Mouse (Mus musculus) heart, postnatal 0 days (tissue): ENCODE measurements around the gene Itgax. TPM values are rescaled to one million over a fixed set of nuclear protein-coding genes. Genes with fewer than 3 reads are reported as not detected.

ENCODE experiments used
- ATAC-seq: fragments of 200-750 bp; cut with Nextera tagmentation; 2 replicates; pipeline ENCODE4 v1.8.0; 2017; ENCODE audit warnings: low read depth, moderate number of reproducible peaks, moderate library complexity; ENCODE audit not compliant: insufficient read depth
- DNase-seq: peaks from one replicate; pipeline ENCODE4 v3.0.0-alpha.2; 2016; ENCODE audit warnings: low spot score
- H3K27ac ChIP-seq: fragments of 300-500 bp; sonication (generic); 2 replicates; pipeline ENCODE4 v1.5.1; 2014; ENCODE audit warnings: low read depth, mild to moderate bottlenecking
- H3K27me3 ChIP-seq: fragments of 300-500 bp; sonication (generic); 2 replicates; pipeline ENCODE4 v1.6.1; 2014; ENCODE audit warnings: low read length, mixed read lengths; ENCODE audit not compliant: control insufficient read depth, insufficient read depth
- H3K36me3 ChIP-seq: fragments of 300-500 bp; sonication (generic); replicated peaks from 2 replicates; pipeline ENCODE4 v1.6.1; 2014; ENCODE audit warnings: low read length, mixed read lengths; ENCODE audit not compliant: control insufficient read depth, insufficient read depth
- H3K4me1 ChIP-seq: fragments of 300-500 bp; sonication (generic); 2 replicates; pipeline ENCODE4 v1.6.1; 2014; ENCODE audit warnings: antibody characterized with exemption; ENCODE audit not compliant: control insufficient read depth, insufficient read depth
- H3K4me2 ChIP-seq: fragments of 300-500 bp; sonication (generic); 2 replicates; pipeline ENCODE4 v1.6.1; 2014; ENCODE audit warnings: low read depth, mild to moderate bottlenecking, low read length, moderate library complexity
- H3K4me3 ChIP-seq: fragments of 300-500 bp; sonication (generic); 2 replicates; pipeline ENCODE4 v1.5.1; 2014; ENCODE audit warnings: low read depth, low read length
- H3K9ac ChIP-seq: fragments of 300-500 bp; sonication (generic); replicated peaks from 2 replicates; pipeline ENCODE4 v1.6.1; 2014; ENCODE audit warnings: low read depth, low read length, mixed read lengths
- H3K9me3 ChIP-seq: fragments of 300-500 bp; sonication (generic); replicated peaks from 2 replicates; pipeline ENCODE4 v1.6.1; 2016; ENCODE audit warnings: low read length; ENCODE audit not compliant: control insufficient read depth
- CTCF ChIP-seq: IDR thresholded peaks from 2 replicates; pipeline ENCODE4 v1.5.1; 2016; ENCODE audit warnings: antibody characterized with exemption, control low read depth, low read depth
- EP300 ChIP-seq: IDR thresholded peaks from 2 replicates; pipeline ENCODE4 v1.6.1; 2016; ENCODE audit warnings: antibody characterized with exemption, low read depth
- WGBS: fragments of 180-500 bp; shearing (Covaris S2); extraction: QIAGEN DNeasy Blood & Tissue Kit; methylation state at CpG from one replicate; pipeline ENCODE4 v1.1.7; 2014; 5-methylcytosine and 5-hydroxymethylcytosine counted together
- polyA plus RNA-seq: library from polyadenylated mRNA; unstranded; fragments of >200 nt; fragmentation: Nextera tagmentation; extraction: Ambion mirVana; gene quantifications from 2 replicates; pipeline ENCODE4 v1.2.1, GENCODE M21; 2015
- total RNA-seq: library from RNA; depleted of rRNA; stranded (reverse); fragments of >200 nt; gene quantifications from 2 replicates; pipeline ENCODE4 v1.2.3, GENCODE M21; 2014; ENCODE audit warnings: low replicate concordance

Itgax gene
- total and polyA plus RNA-seq, 2 experiments from 2014 or later, result 0.19 TPM; not detected in 1

GRCm38 (mm10) chr7:128164001-128164400, 34.7 kb downstream of the Itgax start:
- Histone ChIP-seq H3K9ac (no peak overlapping the region), H3K4me1 (no peaks in the 10 kb centered on the region), H3K27ac (no peak overlapping the region), H3K9me3 (no peaks in the 10 kb centered on the region), H3K4me2 (no peak overlapping the region), H3K4me3 (no peak overlapping the region), H3K36me3 (no peaks in the 10 kb centered on the region), H3K27me3 (no peaks in the 10 kb centered on the region)
- ATAC-seq, result no peak
- 89% methylated on average over 4 of the region's 4 CpGs for WGBS
- DNase-seq, result no peak
- no peak for TF ChIP-seq EP300
- no peak for TF ChIP-seq CTCF

- no peak overlapping the region for H3K4me3 ChIP-seq
- 81% methylated on average over 7 of the region's 7 CpGs for WGBS
- DNase-seq (no peak), ATAC-seq (no peak)
- H3K4me2 ChIP-seq, result no peak overlapping the region
- H3K9me3 ChIP-seq, result no peaks in the 10 kb centered on the region
- no peak for TF ChIP-seq EP300
- no peak for TF ChIP-seq CTCF
- H3K27me3 ChIP-seq, result no peaks in the 10 kb centered on the region
- no peak overlapping the region for H3K27ac ChIP-seq
- H3K4me1 ChIP-seq, result no peaks in the 10 kb centered on the region
- H3K36me3 ChIP-seq, result no peaks in the 10 kb centered on the region
- H3K9ac ChIP-seq, result no peak overlapping the region
Measured at GRCm38 (mm10) chr7:128166391-128166790, 37.0 kb downstream of the Itgax start.

DNA sequence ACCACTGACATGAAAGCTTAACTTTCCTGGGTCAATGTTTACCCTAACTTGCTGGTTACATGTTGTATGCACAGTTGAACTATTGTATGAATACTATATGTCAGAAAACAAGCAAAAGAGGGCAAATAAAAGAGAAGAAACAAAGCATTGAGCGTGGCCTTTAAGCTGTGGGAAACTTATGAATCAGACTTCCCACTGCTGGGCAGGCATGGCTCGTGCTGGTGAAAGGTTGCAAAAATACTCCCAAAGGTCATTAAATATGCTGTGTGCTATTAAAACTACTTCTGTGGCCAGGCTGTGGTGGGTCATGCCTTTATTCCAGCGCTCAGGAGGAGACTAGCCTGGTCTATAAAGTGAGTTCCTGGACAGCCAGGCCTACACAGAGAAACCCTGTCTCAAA, 40.6 kb downstream of the Itgax start:
- no peak for DNase-seq
- Histone ChIP-seq H3K4me3 (no peak overlapping the region), H3K4me1 (no peaks in the 10 kb centered on the region), H3K36me3 (no peaks in the 10 kb centered on the region), H3K4me2 (no peak overlapping the region), H3K27me3 (no peaks in the 10 kb centered on the region), H3K9me3 (no peaks in the 10 kb centered on the region), H3K9ac (no peak overlapping the region), H3K27ac (no peak overlapping the region)
- no peak for ATAC-seq
- TF ChIP-seq CTCF (no peak), EP300 (no peak)
- 86% methylated on average over 3 of the region's 3 CpGs for WGBS

GRCm38 (mm10) chr7:128178385-128178784, 49.0 kb downstream of the Itgax start:
- no peak for TF ChIP-seq EP300
- no peak for ATAC-seq

GRCm38 (mm10) chr7:128180126-128180525, 50.8 kb downstream of the Itgax start:
- ATAC-seq, result no peak
- Histone ChIP-seq H3K4me1 (no peaks in the 10 kb centered on the region), H3K36me3 (no peaks in the 10 kb centered on the region), H3K27me3 (no peaks in the 10 kb centered on the region), H3K9me3 (no peaks in the 10 kb centered on the region), H3K27ac (no peak overlapping the region), H3K9ac (no peak overlapping the region), H3K4me2 (no peak overlapping the region), H3K4me3 (no peak overlapping the region)
- 65% methylated on average over 7 of the region's 7 CpGs for WGBS
- DNase-seq, result no peak
- TF ChIP-seq EP300, result no peak
- no peak for TF ChIP-seq CTCF

More at GRCm38 (mm10) chr7:128178385-128178784, 49.0 kb downstream of the Itgax start:
- Histone ChIP-seq H3K9ac (no peak overlapping the region), H3K27me3 (no peaks in the 10 kb centered on the region), H3K4me1 (no peaks in the 10 kb centered on the region), H3K36me3 (no peaks in the 10 kb centered on the region), H3K9me3 (no peaks in the 10 kb centered on the region), H3K27ac (no peak overlapping the region), H3K4me2 (no peak overlapping the region), H3K4me3 (no peak overlapping the region)
- DNase-seq, result no peak
- 37% methylated on average over 2 of the region's 2 CpGs for WGBS

GRCm38 (mm10) chr7:128180546-128180945, 51.2 kb downstream of the Itgax start:
- WGBS, result 54% methylated on average over 6 of the region's 6 CpGs
- H3K4me2 ChIP-seq, result no peak overlapping the region
- no peaks in the 10 kb centered on the region for H3K9me3 ChIP-seq
- H3K27ac ChIP-seq, result no peak overlapping the region
- H3K9ac ChIP-seq, result no peak overlapping the region
- ATAC-seq (no peak), DNase-seq (no peak)
- H3K27me3 ChIP-seq, result no peaks in the 10 kb centered on the region
- no peaks in the 10 kb centered on the region for H3K4me1 ChIP-seq
- H3K36me3 ChIP-seq, result no peaks in the 10 kb centered on the region
- TF ChIP-seq CTCF (no peak), EP300 (no peak)
- H3K4me3 ChIP-seq, result no peak overlapping the region
